Mouse (Mus musculus) liver, embryonic 14.5 days (tissue): Measurements from ENCODE around the gene H2-DMa.
A peak's percentile ranks its signal among the peaks of the same experiment; 100 is the strongest.

Source experiments
- CTCF ChIP-seq: IDR thresholded peaks from 2 replicates; pipeline ENCODE4 v1.5.1; 2016; ENCODE audit warnings: antibody characterized with exemption, low read depth, control low read depth
- EP300 ChIP-seq: IDR thresholded peaks from 2 replicates; pipeline ENCODE4 v1.6.1; 2016; ENCODE audit warnings: antibody characterized with exemption, low read depth

DNA sequence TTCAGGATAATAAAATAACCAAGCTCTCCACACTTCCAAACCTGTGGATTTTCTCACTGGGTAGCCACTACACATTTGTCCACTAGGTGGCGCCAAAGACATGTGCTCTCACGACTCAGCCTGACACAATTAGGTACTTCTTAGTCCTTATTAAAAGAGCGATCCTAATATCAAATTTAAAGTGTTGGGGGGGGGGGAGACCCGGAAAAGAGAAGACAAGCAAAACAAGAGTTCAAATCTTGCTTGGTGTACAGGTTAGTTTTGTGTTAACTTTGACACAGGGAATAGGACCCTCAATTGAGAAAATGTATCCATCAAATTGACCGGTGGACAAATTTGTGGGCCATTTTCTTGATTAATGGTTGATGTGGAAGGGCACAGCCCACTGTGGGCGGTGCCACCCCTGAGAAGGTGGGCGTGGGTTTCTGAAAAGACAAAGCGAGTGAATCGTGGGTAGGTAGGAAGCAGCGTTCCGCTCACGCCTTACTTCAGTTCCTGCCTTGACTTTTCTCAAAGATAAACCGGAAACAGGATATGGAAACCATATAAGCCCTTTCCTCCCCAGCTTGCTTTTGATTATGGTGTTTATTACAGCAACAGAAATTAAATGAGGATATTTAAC lies 51.6 kb downstream of the H2-DMa start:
- peak; percentile 90 for TF ChIP-seq CTCF
- no peak for TF ChIP-seq EP300
